Mouse (Mus musculus) thymus, postnatal 0 days (tissue): ENCODE data around the gene Obscn. TPM values are rescaled to one million over a fixed set of nuclear protein-coding genes. Genes with fewer than 3 reads are reported as not detected.

ENCODE experiments used
- DNase-seq: peaks from one replicate; pipeline ENCODE4 v3.0.0-alpha.2; 2015; ENCODE audit warnings: low spot score
- polyA plus RNA-seq: library from polyadenylated mRNA; unstranded; fragments of >200 nt; fragmentation: Nextera tagmentation; extraction: Ambion mirVana; gene quantifications from 2 replicates; pipeline ENCODE4 v1.2.1, GENCODE M21; 2015

Gene Obscn
- 0.04 and 0.13 TPM in 2 replicates for polyA plus RNA-seq

- DNase-seq = no peak
Measured at GRCm38 (mm10) chr11:59135904-59136452, at the start of gene Obscn. Obscn (minus strand) TSS chr11:59136402.

DNA sequence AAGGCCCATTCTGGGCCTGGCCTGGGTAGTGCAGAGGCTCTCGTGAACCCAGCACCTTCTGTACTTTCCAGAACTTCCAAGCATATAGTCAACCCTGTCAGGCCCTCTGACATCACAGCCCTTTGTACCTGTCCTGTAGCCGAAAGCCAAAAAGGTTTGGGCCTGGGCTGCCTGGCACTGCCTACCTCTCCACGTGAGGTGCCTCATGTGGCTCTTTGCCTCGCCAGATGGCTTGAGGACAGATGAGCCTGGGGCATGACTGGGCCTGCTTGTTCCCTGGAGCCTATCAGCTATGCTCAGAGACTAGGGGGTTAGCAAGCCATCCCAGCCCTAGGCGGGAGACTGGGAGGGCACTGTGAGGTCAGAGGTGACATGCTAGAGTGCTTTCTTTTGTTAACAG, 49.3 kb upstream of the Obscn start:
- DNase-seq = no peak

- DNase-seq = peak; percentile 36
Measured at GRCm38 (mm10) chr11:59183821-59184220, 47.6 kb upstream of the Obscn start.

GRCm38 (mm10) chr11:59182864-59183331, 46.7 kb upstream of the Obscn start, which contains the start of gene Gjc2:
Gjc2 (minus strand) TSS chr11:59183213.
- no peak for DNase-seq

GRCm38 (mm10) chr11:59176921-59177320, 40.7 kb upstream of the Obscn start:
- DNase-seq = no peak

DNA sequence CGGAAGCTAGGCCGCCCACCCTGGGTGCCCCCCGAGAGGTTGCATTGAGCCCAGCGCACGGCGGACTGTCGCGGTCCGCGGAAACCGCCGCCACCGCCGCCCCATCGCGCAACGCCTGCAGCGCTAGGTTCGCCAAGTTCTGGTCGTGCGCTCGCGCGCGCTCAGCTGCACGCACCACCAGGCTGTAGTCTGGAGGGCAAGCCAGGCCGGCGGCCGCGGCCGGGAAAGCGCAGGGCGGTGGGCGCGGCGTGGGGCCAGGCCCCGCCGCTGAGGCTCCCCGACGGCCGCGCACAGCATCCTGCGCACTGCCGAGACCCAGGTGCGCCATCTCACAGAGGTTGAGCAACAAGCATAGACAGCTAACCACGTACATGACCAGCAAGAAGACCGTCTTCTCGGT, 40.3 kb upstream of the Obscn start:
- no peak for DNase-seq

- DNase-seq = no peak
Measured at GRCm38 (mm10) chr11:59174189-59174838, 38.1 kb upstream of the Obscn start.

- DNase-seq = no peak
Measured at GRCm38 (mm10) chr11:59170549-59170948, 34.3 kb upstream of the Obscn start.

GRCm38 (mm10) chr11:59169807-59170206, 33.6 kb upstream of the Obscn start:
- no peak for DNase-seq

GRCm38 (mm10) chr11:59165616-59166241, 29.5 kb upstream of the Obscn start:
- DNase-seq = no peak

- no peak for DNase-seq
Measured at GRCm38 (mm10) chr11:59164384-59164783, 28.2 kb upstream of the Obscn start.

DNA sequence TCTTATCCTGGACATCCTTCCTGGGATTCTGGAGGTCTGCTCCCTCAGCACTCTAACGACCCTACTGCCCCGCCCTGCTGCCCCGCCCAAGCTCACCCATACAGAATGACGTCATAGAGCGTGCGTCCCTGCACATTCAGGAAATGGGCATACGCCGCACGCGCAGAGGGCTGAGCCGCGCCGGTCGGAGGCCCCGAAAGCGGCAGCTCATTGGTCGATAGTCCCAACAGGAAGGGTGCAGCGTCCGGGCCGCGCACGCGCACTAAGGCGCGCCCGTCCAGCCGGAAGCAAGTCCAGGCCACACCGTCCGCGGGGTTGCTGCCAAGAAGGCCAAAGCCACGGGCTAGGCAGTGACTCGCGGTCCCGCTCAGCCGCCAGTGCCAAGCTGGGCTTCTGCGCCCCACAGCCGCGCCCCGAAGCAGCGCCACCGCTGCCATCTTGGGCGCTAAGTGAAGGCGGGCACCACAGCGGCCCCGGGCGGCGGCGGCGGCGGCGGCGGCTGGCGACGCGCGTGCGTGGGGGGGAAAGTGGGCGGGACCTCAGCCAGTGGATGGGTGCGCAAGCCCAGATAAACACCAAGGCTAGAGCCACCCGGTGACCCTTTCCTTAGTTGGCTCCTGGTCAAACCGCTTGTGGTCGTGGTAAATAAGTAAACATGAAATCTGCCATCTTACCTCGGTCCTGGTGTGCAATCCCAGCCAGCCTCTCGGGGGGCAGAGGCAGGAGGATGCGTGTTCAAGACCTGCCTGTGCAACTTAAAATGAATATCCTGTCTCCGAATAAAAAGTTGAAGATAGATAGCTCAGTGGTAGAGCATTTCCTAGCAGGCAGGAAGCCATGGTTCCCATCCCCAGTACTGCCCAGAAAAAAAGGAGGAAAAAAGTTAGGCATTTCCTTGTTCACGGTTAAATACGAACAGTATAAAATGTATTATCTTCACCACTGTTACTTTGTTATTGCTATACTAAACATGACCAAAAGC, 27.3 kb upstream of the Obscn start, which contains the start of gene Iba57:
Gene Iba57 (minus strand): TSS at position 485 of the 982 bp plus-strand sequence.
- peak; percentile 98 for DNase-seq

- no peak for DNase-seq
Measured at GRCm38 (mm10) chr11:59162443-59163254, 26.4 kb upstream of the Obscn start.

- DNase-seq = no peak
Measured at GRCm38 (mm10) chr11:59161398-59161797, 25.2 kb upstream of the Obscn start.

- DNase-seq = no peak
Measured at GRCm38 (mm10) chr11:59159558-59159957, 23.4 kb upstream of the Obscn start.

DNA sequence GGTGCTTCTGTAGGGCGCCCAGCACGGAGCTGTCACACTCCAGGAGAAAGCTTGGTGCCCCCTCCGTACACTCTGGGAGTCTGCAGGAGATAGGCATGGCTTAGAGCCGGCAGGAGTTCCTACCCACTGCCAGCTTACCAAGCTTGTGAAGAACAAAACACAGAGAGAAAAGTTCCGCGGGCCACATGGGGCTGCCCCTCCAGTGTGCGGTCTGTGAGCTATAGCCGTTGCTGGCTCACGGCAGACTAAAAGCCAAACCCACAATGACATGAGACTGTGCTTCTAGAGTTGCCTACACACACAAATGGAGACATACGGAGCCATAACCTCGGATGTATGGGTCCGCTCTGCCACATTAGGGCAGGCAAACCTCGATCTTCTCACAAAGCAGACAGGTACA, 22.9 kb upstream of the Obscn start:
- no peak for DNase-seq

DNA sequence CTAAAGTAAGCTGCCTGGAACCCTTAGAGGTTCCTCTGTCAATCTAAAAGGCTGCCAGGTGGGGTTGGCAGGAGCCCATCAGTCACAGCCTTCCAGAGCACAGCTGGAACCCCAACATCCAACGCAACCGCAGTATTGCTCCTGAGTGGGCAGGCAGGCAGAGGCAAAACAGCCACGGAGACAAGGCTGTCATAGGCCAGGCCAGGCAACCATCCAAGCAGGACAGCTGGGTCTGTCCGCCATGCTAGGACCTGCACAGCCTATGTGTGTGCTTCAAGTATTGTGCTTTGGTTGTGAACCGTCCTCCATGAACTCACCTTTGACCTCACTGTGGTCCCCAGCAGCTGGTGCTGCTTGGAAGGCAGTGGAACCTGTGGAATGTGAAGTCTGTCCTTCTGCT, 19.7 kb upstream of the Obscn start:
- no peak for DNase-seq

DNA sequence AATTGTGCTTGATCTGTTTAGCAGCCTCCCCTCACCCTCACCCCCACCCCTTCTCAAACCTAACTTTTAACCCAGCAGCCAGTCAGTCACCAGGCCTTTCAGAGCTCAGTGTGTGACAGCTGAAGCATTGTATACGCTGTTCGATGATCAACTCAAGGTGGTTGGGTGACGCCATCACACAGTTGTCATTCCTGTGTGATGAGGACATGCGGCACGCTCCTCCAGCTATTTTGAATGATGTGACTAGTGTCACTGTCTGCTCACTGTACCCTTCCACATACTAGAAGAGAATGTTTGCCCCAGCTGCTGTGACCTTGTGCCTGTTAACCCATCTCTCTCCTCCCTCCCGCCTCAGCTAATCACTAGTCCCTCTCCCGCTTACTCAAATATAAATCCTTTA, 18.0 kb upstream of the Obscn start:
- DNase-seq = no peak

DNA sequence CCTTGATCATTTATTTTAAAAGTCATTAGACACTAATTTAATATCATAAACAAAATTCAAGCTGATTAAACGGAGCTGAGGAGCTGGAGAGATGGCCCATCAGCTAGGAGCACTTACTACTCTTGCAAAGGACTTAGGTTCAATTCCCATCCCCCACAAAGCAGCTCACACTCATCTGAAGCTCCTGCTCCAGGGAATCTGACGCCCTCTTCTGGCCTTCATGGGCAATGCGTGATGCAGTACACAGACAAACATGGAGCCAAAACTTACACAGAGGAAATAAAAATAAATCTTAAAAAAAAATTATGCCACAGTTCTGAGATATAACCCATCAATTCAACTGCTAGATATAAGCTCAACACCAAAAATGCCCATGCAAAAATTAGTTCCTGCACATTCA, 15.5 kb upstream of the Obscn start:
- peak; percentile 4 for DNase-seq

- DNase-seq = no peak
Measured at GRCm38 (mm10) chr11:59149302-59149701, 13.1 kb upstream of the Obscn start.
